24 mouse cellular contexts compared by ENCODE assay signal in the genomic region with DNA sequence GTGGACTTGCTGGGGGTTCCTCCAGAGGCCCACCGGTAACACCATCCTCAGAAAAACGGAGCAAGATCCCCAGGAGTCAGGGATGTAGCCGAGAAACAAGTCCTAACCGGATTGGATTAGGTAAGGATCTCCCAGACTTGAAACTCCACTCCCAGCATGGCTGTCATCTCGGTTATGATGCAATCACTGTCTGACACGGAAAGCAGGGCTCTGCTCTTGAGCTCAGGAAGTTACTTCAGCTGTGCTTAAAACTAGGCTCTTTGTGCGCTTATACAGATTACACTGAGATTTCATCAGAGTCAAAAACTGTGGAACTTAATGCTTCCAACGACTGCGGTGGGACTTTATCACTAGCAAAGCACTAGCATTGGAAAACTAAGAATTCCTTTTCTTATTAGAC.
DNase-seq lines count a peak whose midpoint lies in the region; ATAC-seq and TF ChIP-seq lines count a peak whose summit lies in the region.
"Had no signal": no experiment of that assay in that cellular context is flagged by ENCODE, and none has a peak within 500 bp of the region (broad histone marks: within the 10 kb centered on the region; RNA-seq: fewer than 3 reads in every experiment).

No protein-coding gene starts in this region.

- no peaks in the 10 kb centered on the region for H3K27me3 ChIP-seq in hindbrain, embryonic 14.5 days (ENCODE audit: control insufficient read depth, insufficient read depth, low read length)
- H3K27me3 ChIP-seq: forebrain, embryonic 15.5 days; heart, embryonic 15.5 days had no signal

- H3K4me1 ChIP-seq in lung, adult 2 months (ENCODE audit: control insufficient read depth, insufficient read depth, low read length), result no peaks in the 10 kb centered on the region
- H3K4me1 ChIP-seq in hindbrain, embryonic 14.5 days (replicated peaks; ENCODE audit: control insufficient read depth, insufficient read depth, low read length), result no peaks in the 10 kb centered on the region
- H3K4me1 ChIP-seq: forebrain, embryonic 15.5 days; heart, embryonic 15.5 days; midbrain, embryonic 10.5 days had no signal

- DNase-seq in lung, adult 18-20 months, result peak; percentile 34 to 63
- DNase-seq in lung, adult 2 months, result no peak
- peak; percentile 86 for DNase-seq in fat pad, adult 2 months (ENCODE audit: extremely low read depth, low read depth, low spot score)
- DNase-seq in lung, postnatal 25 days (ENCODE audit: low spot score), result peak; percentile 63
- peak; percentile 19 for DNase-seq in yolk sac, embryonic 10.5 days (ENCODE audit: low spot score)
- DNase-seq in hindbrain, embryonic 14.5 days (ENCODE audit: low spot score), result no peak
- DNase-seq in B cell, adult 2 months, result no peak
- no peak for DNase-seq in gastrocnemius, adult 2 months
- DNase-seq: adrenal gland, adult 8-10 months; cerebellum, adult 9-10 months; heart, adult 2 months; heart, postnatal 4 days; kidney, adult 2 months; kidney, postnatal 10 days; lung, embryonic 14.5 days; retina, postnatal 1 day; right cerebral cortex, postnatal 4 days; thymus, postnatal 36 days had no signal

- ATAC-seq in hindbrain, embryonic 14.5 days (ENCODE audit: low FRiP score), result no peak
- ATAC-seq: forebrain, embryonic 15.5 days had no signal

- H3K4me3 ChIP-seq in lung, adult 2 months (replicated peaks; ENCODE audit: extremely low read depth, low read depth, low read length), result no peak overlapping the region
- H3K4me3 ChIP-seq in hindbrain, embryonic 14.5 days (replicated peaks; ENCODE audit: low read length), result no peak overlapping the region
- no peak overlapping the region for H3K4me3 ChIP-seq in gastrocnemius, adult 2 months
- H3K4me3 ChIP-seq: erythroblast, embryonic 14.5 days; forebrain, embryonic 15.5 days; heart, adult 2 months; heart, embryonic 15.5 days; layer of hippocampus, adult 2 months; midbrain, embryonic 10.5 days had no signal

- no peak overlapping the region for H3K4me2 ChIP-seq in hindbrain, embryonic 14.5 days (replicated peaks)
- H3K4me2 ChIP-seq: forebrain, embryonic 15.5 days; heart, embryonic 15.5 days; liver, embryonic 11.5 days; lung, embryonic 14.5 days had no signal

- no peak for TF ChIP-seq POLR2A in lung, adult 2 months (IDR thresholded peaks at IDR 0.05; ENCODE audit: borderline replicate concordance, extremely low read depth, low read depth, low read length)

- peaks cover 89% of the 10 kb centered on the region for H3K36me3 ChIP-seq in hindbrain, embryonic 14.5 days (replicated peaks; ENCODE audit: control insufficient read depth, insufficient read depth)

- no peak overlapping the region for H3K9ac ChIP-seq in hindbrain, embryonic 14.5 days
- H3K9ac ChIP-seq: forebrain, embryonic 15.5 days; heart, embryonic 15.5 days; lung, embryonic 14.5 days had no signal

- TF ChIP-seq CTCF in lung, adult 2 months (IDR thresholded peaks at IDR 0.05; ENCODE audit: insufficient read depth, low read length), result no peak
- no peak for TF ChIP-seq CTCF in gastrocnemius, adult 2 months (IDR thresholded peaks at IDR 0.05)

- WGBS in lung, adult 2 months, result 70% methylated on average over 9 of the region's 9 CpGs
- WGBS in hindbrain, embryonic 14.5 days, result 91% methylated on average over 9 of the region's 9 CpGs

- no peaks in the 10 kb centered on the region for H3K9me3 ChIP-seq in hindbrain, embryonic 14.5 days (ENCODE audit: control insufficient read depth, low read length)
- H3K9me3 ChIP-seq: forebrain, embryonic 15.5 days; heart, embryonic 15.5 days; midbrain, embryonic 10.5 days had no signal

- H3K27ac ChIP-seq in hindbrain, embryonic 14.5 days, result no peak overlapping the region
- H3K27ac ChIP-seq in gastrocnemius, adult 2 months, result no peak overlapping the region
- H3K27ac ChIP-seq: forebrain, embryonic 15.5 days; heart, adult 2 months; heart, embryonic 15.5 days; layer of hippocampus, adult 2 months; midbrain, embryonic 10.5 days had no signal

- intact Hi-C loops in gastrocnemius, adult 2 months (cut with DNase I), result no loop called here

Comparison
In these comparisons a context has a peak if more than half of its experiments do, and no peak if none do; other contexts are left out.
1. DNase-seq: peak in lung, adult 18-20 months (2 of 2), fat pad, adult 2 months (single experiment), lung, postnatal 25 days (single experiment) and yolk sac, embryonic 10.5 days (single experiment); none in lung, adult 2 months (single experiment), hindbrain, embryonic 14.5 days (single experiment), B cell, adult 2 months (0 of 2) and gastrocnemius, adult 2 months (single experiment).